Mouse (Mus musculus) small intestine, adult 2 months (tissue): ENCODE measurements around the gene Hrg.

ENCODE experiments used
- CTCF ChIP-seq: fragments of 200-500 bp; IDR thresholded peaks from 2 replicates; pipeline ENCODE4 v1.5.1; 2012; ENCODE audit warnings: low read depth, mild to moderate bottlenecking, control low read depth, inconsistent platforms, low read length, moderate library complexity, mixed read lengths; ENCODE audit not compliant: insufficient replicate concordance, insufficient read length; ENCODE audit errors: extremely low read depth
- POLR2A ChIP-seq: fragments of 200-500 bp; IDR thresholded peaks from 2 replicates; pipeline ENCODE4 v1.6.1; 2012; ENCODE audit warnings: low read depth, mild to moderate bottlenecking, control low read depth, inconsistent platforms, low read length, moderate library complexity

GRCm38 (mm10) chr16:22963293-22963692 is 12.4 kb downstream of the Hrg start:
- TF ChIP-seq CTCF (no peak), POLR2A (no peak)
